Mouse (Mus musculus): ENCODE results near the gene Rrp7a.

DNA sequence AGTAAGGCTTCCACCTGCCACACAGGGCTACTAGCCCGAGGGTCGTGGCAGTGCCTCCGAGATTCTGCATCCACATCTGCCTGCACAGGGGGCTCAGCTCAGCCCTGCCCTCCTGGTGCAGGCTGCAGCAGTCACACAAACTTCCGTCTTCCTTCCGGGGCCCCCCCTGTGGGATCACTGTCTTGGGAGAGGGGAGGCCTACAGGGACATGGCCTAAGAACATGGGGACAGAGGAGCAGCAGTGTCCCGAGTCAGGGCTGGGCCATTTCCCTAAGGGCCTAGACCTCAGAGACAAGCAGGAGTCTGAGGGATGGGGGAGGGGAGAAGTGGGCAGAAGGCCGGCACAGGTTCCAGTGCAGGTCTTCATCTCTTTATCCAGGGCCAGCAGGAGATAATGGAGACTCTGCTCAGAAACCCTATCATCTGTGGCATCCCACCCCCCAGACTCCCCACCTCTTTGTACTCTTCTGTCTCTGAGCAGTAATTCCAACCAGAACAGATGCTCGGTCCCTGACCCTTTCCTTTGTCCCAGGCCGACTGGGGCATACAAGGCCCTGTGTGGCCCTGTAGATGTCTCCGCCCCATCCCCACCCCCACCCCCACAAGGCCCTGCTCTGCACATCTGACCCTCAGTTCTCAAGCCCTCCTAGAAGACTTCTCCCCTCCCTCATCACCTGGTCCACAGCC is 38.6 kb upstream of the Rrp7a start:
- TF ChIP-seq CEBPB (IDR thresholded peaks at IDR 0.05; ENCODE audit: low read depth) (no peak), CTCF (IDR thresholded peaks at IDR 0.05; ENCODE audit: control insufficient read depth, insufficient read depth, insufficient read length) (no peak)
